Mouse (Mus musculus): ENCODE results near the gene Zfp300. TPM values are rescaled to one million over a fixed set of nuclear protein-coding genes. Genes with fewer than 3 reads are reported as not detected.

Zfp300 gene
- polyA plus RNA-seq (2012; rRNA removed): 1.6 and 1.8 TPM in 2 replicates

DNA sequence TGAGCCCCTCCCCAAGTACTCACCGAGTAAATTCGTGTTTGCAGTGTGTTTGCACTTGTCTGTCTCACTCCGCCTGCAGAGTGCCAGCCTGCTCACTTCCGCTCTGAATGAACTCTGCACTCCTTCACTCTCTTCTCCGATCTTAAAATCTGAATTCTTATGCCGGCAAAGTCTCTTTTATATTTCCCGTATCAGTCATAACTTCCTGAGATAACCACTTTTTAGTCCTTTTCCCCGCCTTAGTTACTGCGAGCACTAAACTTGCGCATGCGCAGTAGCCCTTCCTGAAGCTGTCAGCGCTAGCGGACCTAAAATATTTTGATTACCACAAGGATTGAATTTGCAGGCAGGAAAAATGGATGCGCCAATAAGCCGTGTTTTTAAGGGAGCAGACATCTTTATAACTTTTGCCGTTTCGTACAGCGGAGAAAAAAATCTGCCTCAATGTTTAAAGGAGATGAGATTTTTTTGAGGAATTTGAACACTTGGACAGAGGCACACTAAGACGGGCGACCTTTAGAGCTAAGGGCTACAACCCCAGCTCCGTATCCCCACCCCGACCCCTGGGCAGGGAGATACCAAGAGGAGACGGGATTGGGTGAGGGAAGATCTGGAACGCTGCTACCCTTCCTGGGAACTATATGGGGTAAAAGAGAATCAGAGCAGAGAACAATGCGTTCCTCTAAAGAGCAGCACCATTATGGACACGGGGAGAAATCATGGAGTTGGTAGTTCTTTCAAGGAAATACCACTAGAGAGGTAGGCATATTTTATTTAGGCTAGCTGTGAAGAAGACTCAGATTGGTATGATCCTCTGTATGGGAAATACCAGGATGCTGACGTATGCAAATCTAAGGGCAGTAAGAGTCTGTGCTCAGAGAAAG, at the start of gene Zfp300:
Gene Zfp300, minus strand, starts transcription at position 545 of the 884 bp plus-strand sequence.
- DNase-seq (ENCODE audit: extremely low spot score in 1 of 2, low spot score in 1 of 2): peak; percentile 45 to 79

DNA sequence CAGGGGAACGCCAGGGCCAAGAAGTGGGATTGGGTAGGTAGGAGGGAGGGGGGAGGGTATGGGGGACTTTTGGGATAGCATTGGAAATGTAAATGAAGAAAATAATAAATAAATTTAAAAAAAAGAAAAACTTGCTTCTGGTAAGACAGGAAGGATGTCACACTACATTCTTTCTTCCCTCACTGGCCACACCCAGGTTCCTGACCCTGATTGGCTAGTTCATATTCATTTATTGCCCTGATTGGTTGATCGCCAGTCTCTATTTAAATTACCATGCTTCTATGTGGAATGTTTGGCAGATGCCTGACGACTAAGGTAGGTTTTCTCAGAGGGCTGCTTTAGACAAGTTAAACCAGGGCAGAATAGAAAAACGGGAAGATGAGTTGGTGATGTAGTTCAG, 26.2 kb upstream of the Zfp300 start, which contains the start of gene Ssxa1:
Gene Ssxa1, plus strand, starts transcription at position 301 of the 400 bp plus-strand sequence.
- DNase-seq (ENCODE audit: extremely low spot score in 1 of 2, low spot score in 1 of 2): no peak

DNA sequence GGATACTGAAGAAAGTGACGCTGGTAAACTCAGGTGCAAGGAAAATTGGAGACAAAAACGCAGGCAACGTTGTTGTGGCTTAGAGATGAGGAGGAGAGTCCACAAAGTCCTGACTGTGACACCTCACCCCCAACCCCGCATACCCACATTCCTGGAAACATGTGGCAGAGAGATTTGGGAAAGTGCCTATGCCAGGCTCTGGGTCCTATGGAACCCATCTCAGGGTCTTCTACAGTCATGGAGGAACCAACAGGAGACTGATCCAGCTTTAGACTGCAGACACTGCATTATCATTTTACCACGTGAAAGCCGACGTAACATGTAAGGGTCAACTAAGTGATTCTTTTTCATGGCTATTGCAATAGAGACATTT, 526 bp upstream of the Zfp300 start:
- no peak for DNase-seq (ENCODE audit: extremely low spot score in 1 of 2, low spot score in 1 of 2)

DNA sequence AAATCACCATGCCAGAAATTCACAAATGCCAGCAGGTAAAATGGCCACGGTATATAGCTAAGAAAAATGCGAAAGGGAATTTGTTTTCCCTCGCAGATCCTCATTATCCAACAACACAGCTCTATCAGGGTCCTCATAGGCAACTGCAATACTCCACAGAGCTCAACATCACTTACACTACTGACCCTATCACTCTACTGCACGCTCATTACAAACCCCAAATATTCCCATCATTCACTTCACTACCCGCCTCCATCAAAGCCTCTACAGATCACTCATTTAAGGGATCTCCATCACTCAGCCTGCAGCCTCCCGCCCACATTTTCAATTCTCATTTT, 713 bp downstream of the Zfp300 start:
- no peak for DNase-seq (ENCODE audit: extremely low spot score in 1 of 2, low spot score in 1 of 2)

DNA sequence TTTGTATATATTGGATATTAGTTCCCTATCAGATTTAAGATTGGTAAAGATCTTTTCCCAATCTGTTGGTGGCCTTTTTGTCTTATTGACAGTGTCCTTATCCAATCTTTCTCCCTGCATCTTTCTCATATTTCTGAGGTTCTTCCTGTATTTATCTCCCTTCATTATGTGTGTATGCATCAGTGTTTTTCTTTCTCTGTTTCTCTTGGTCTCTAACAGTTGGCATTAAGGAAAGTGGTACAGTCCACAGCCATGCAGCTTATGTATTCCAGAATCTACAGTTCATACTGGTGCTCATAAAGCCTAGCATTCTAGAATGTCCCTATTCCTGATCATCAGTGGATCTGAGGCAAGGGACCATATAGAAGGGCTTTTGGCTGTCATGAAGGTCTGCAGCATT, 21.2 kb downstream of the Zfp300 start, which contains the start of gene Spaca5:
Gene Spaca5, plus strand, starts transcription at position 301 of the 400 bp plus-strand sequence.
- DNase-seq (ENCODE audit: extremely low spot score in 1 of 2, low spot score in 1 of 2): no peak

DNA sequence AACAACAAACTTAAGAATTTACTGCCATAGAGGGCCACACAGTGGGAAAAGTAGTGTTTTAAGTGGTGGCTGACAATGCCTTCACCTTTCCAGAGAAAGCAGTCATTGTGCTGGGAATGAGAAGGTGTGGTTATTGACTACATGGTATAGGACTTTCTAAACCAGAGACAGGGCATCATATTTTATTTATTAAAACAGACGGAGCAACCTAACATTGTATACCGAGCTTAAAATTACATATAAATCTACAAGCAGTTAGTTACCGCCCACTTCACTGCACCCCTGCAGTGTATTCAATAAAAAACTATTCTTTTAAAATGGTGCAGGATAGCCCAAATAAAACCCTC, 26.8 kb downstream of the Zfp300 start:
- no peak for DNase-seq (ENCODE audit: extremely low spot score in 1 of 2, low spot score in 1 of 2)

DNA sequence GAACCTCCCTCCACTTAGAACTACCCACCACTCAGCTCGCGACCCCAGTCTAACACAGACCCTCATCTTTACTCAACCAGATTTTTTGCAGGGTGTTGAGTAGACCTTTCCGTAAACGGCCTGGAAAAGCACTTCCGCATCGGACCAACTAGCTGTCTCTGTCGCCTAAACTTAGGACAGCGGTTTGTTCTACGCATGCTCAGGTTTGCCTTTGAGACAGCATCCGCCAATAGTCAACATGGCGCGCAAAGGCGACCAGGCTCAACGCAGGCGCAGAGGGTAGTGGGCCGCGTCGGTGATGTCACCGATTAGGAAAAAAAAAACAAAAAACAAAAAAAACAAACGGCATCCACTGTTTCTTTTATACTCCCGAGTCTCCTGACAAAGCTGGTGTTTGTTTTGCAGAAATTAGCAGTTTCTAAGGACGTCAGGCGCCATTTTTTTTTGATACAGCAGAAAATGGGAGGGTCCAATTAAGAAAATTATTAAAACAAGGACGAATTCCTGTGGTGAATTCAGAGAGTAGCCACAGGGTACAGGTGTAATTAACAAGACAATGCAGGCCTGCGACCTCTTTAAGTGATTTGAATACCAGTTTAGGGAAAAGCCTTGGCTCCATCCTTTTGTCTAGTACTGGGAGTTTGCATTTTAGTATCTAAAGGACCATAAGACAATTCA, 27.3 kb downstream of the Zfp300 start, which contains the start of gene Zfp182:
Gene Zfp182, minus strand, starts transcription at position 451 of the 678 bp plus-strand sequence.
- DNase-seq (ENCODE audit: extremely low spot score in 1 of 2, low spot score in 1 of 2): peak; percentile 56 to 88

DNA sequence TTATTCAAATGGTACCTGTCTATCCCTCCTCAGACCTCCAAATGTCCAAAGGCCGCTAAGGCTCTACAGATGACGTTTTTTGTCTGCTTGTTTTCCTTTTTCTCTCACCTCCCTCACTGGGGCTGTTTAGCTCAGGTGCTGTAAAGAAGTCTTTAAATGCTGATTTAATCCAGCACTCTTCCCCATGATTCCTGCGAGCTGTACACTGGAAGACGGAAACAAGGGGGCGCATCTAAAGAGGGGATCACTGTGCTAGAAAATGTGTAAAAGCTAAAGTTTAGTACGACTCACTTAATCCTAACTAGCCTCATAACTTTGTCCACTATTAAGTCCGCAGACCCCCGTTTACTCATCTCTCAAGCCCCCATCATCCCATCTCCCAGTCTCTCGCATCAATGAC, 27.9 kb downstream of the Zfp300 start:
- DNase-seq (ENCODE audit: extremely low spot score in 1 of 2, low spot score in 1 of 2): no peak

Other genes with a start within 250 kb of the Zfp300 start
- 1.5 and 1.6 TPM in 2 replicates for gene Timp1, start 219.4 kb downstream of the Zfp300 start, polyA plus RNA-seq (2012; rRNA removed)
- gene Syn1, start 168.5 kb downstream of the Zfp300 start, polyA plus RNA-seq (2012; rRNA removed): 273 and 320 TPM in 2 replicates
- 19.2 and 21.8 TPM in 2 replicates for gene Cfp, start 158.0 kb downstream of the Zfp300 start, polyA plus RNA-seq (2012; rRNA removed)
- gene Elk1, start 138.9 kb downstream of the Zfp300 start, polyA plus RNA-seq (2012; rRNA removed): 36.0 and 39.1 TPM in 2 replicates
- gene Uxt, start 127.5 kb downstream of the Zfp300 start, polyA plus RNA-seq (2012; rRNA removed): 15.0 and 17.7 TPM in 2 replicates
- gene Zfp182, start 27.2 kb downstream of the Zfp300 start, polyA plus RNA-seq (2012; rRNA removed): 9.6 and 10.2 TPM in 2 replicates
- not detected in 2 replicates for gene Spaca5, start 21.1 kb downstream of the Zfp300 start, polyA plus RNA-seq (2012; rRNA removed)
- gene Ssxa1, start 26.3 kb upstream of the Zfp300 start, polyA plus RNA-seq (2012; rRNA removed): not detected in 2 replicates
- not detected in 2 replicates for gene Gm21876, start 86.1 kb upstream of the Zfp300 start, polyA plus RNA-seq (2012; rRNA removed)

All from frontal cortex, adult 2 months (tissue).